Mouse (Mus musculus): Measurements from ENCODE around the gene Vmn1r198.
"Not testable (repeated sequence)": the region's sequence is repeated elsewhere in the genome, so short reads cannot be mapped to it uniquely, and the experiment has no call there.

DNA sequence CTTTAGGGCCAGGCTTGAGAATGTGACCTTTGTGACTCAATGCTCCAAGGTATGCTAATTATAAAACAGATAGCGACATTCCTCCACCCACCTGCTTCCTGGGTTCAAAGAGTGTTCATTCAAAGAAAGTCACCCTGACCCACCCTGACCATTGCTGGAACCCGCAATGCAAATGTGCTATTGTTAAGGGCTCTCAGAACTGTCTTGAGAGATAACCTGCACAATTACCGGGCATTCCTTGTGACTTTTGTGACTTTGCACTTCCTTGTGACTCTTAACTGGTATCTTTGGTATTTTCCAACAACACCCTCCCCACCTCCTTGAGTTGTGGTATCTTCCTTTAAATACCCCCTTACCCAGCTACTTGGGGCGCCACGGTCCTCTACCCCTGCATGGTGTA is 42.1 kb upstream of the Vmn1r198 start:
- TF ChIP-seq CTCF (IDR thresholded peaks at IDR 0.05; ENCODE audit: borderline replicate concordance, insufficient read depth, low read length); POLR2A (IDR thresholded peaks at IDR 0.05; ENCODE audit: low read depth, low read length): not testable (repeated sequence)
